In genomic region chr1:146358301-146358700, GRCm38 (mm10) we compare ENCODE assay signal across 25 mouse cellular contexts.
"Had no signal": no experiment of that assay in that cellular context is flagged by ENCODE, and none has a peak within 500 bp of the region (broad histone marks: within the 10 kb centered on the region; RNA-seq: fewer than 3 reads in every experiment).

No protein-coding gene starts in this region.

- ATAC-seq: forebrain, embryonic 13.5 days; forebrain, embryonic 14.5 days; forebrain, embryonic 15.5 days; forebrain, embryonic 16.5 days; forebrain, postnatal 0 days had no signal

- H3K4me2 ChIP-seq: embryonic facial prominence, embryonic 12.5 days; embryonic facial prominence, embryonic 13.5 days; embryonic facial prominence, embryonic 15.5 days; forebrain, embryonic 12.5 days; forebrain, embryonic 13.5 days; forebrain, embryonic 15.5 days; heart, embryonic 11.5 days; heart, embryonic 12.5 days had no signal

- DNase-seq: cerebellum, adult 9-11 months; embryo, embryonic 11 days; forebrain, postnatal 0 days; gastrocnemius, adult 2 months; gastrocnemius, postnatal 10 days; gastrocnemius, postnatal 14 days; gastrocnemius, postnatal 25 days; gastrocnemius, postnatal 36 days; heart, adult 11 months; heart, adult 18-20 months; heart, adult 2 months had no signal

- H3K27ac ChIP-seq: embryonic facial prominence, embryonic 10.5 days; embryonic facial prominence, embryonic 12.5 days; embryonic facial prominence, embryonic 13.5 days; embryonic facial prominence, embryonic 15.5 days; forebrain, embryonic 10.5 days; forebrain, embryonic 12.5 days; forebrain, embryonic 13.5 days; forebrain, embryonic 15.5 days; gastrocnemius, adult 2 months; heart, adult 2 months; heart, embryonic 10.5 days had no signal

- H3K4me3 ChIP-seq: embryonic facial prominence, embryonic 10.5 days; embryonic facial prominence, embryonic 12.5 days; embryonic facial prominence, embryonic 13.5 days; embryonic facial prominence, embryonic 15.5 days; erythroblast, embryonic 14.5 days; forebrain, embryonic 10.5 days; forebrain, embryonic 12.5 days; forebrain, embryonic 13.5 days; forebrain, embryonic 15.5 days; gastrocnemius, adult 2 months; heart, adult 2 months; heart, embryonic 10.5 days; heart, embryonic 12.5 days had no signal

- H3K27me3 ChIP-seq: embryonic facial prominence, embryonic 12.5 days; embryonic facial prominence, embryonic 13.5 days; embryonic facial prominence, embryonic 15.5 days; forebrain, embryonic 12.5 days; forebrain, embryonic 13.5 days; forebrain, embryonic 15.5 days; heart, embryonic 12.5 days had no signal

- H3K4me1 ChIP-seq: embryonic facial prominence, embryonic 12.5 days; embryonic facial prominence, embryonic 13.5 days; embryonic facial prominence, embryonic 15.5 days; forebrain, embryonic 10.5 days; forebrain, embryonic 12.5 days; forebrain, embryonic 13.5 days; forebrain, embryonic 15.5 days; heart, embryonic 10.5 days; heart, embryonic 12.5 days had no signal

- H3K36me3 ChIP-seq: embryonic facial prominence, embryonic 10.5 days; embryonic facial prominence, embryonic 12.5 days; embryonic facial prominence, embryonic 13.5 days; embryonic facial prominence, embryonic 15.5 days; forebrain, embryonic 10.5 days; forebrain, embryonic 12.5 days; forebrain, embryonic 15.5 days; heart, embryonic 10.5 days; heart, embryonic 12.5 days had no signal

- H3K9ac ChIP-seq: embryonic facial prominence, embryonic 12.5 days; embryonic facial prominence, embryonic 13.5 days; embryonic facial prominence, embryonic 15.5 days; forebrain, embryonic 12.5 days; forebrain, embryonic 13.5 days; forebrain, embryonic 15.5 days; forebrain, postnatal 0 days; heart, embryonic 12.5 days had no signal

- H3K9me3 ChIP-seq: embryonic facial prominence, embryonic 10.5 days; embryonic facial prominence, embryonic 12.5 days; embryonic facial prominence, embryonic 13.5 days; embryonic facial prominence, embryonic 15.5 days; forebrain, embryonic 10.5 days; forebrain, embryonic 12.5 days; forebrain, embryonic 13.5 days; forebrain, embryonic 15.5 days; heart, embryonic 10.5 days; heart, embryonic 12.5 days had no signal
